Mouse (Mus musculus) fat pad, adult 2 months (tissue): Measurements from ENCODE around the gene Ccdc124.
"Not testable (repeated sequence)": the region's sequence is repeated elsewhere in the genome, so short reads cannot be mapped to it uniquely, and the experiment has no call there.

Experiments
- DNase-seq: peaks from one replicate; pipeline ENCODE4 v3.0.0-alpha.2; 2011; ENCODE audit warnings: low read depth, low spot score; ENCODE audit errors: extremely low read depth

Ccdc124 gene

DNA sequence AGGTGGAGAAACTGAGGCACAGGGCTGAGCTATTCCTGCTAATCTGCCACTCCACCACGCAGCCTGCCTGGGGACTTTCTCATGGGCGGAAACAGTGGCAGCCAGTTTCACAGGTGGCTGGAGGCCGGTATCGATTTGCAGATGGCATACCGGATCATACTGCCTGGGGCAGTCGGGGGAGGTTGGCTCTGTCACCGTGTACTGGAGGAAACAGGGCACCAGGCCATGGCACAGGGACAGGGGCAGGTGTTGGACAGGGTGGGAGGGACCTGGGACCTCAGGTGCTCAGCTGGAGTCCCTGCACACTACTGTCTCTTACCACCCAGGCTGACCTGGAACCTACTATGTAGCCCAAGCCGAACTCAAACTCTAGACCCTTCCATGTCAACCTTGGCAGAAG lies 47.9 kb downstream of the Ccdc124 start:
- DNase-seq = no peak

DNA sequence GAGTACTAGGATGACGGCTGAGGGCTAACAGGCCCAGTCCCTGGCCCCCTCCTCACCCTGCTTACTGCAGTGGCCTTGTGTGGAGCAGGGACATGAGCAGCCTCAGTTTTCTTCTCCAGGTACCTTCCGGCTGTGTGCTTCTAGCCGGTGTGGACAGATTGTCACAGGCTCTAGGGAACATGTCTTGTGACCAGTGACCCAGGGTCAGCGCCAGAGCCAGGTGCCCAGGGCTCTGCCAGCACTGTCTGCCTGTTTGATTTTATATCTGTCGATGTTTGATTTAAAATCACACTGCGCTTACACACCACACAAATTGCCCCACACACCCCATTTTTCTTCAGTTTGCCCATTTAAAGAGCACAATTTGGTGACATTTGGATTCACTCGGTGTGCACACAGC lies 49.9 kb downstream of the Ccdc124 start:
- DNase-seq = no peak

DNA sequence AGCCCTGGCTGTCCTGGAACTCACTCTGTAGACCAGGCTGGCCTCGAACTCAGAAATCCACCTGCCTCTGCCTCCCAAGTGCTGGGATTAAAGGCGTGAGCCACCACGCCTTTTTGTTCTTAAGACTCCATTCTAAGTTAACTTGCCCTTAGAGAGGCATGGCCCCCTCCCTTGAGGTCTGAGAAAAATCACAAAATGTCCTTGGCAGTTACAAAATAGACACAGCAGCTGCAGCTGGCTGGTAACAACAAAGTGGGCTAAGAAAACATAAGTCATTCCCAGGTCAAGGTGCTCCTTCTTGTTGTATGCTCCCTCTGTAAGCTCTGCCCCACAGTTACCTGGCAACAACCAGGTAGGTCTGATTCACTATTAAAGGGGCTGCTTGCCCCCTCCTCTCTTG lies 51.1 kb downstream of the Ccdc124 start:
- not testable (repeated sequence) for DNase-seq

DNA sequence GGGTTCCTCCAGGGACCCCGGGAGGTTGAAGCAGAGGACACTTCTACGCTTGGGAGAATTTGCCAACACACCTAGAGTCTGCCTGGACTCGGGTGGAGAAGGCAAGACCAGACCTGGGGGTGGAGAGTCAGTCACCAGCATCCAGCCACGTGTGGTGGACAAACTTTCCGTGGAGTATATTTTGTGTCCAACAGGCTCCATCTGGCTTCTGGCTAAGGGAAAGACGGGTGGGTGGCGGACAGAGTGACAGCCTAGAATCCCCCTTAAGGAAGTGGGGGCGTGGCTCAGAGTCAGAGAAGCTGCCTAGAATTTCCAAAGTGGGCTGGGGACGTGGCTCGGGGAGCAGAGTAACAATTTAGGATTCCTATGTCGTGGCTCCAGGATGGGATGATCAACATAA lies 51.7 kb downstream of the Ccdc124 start:
- DNase-seq = no peak

DNA sequence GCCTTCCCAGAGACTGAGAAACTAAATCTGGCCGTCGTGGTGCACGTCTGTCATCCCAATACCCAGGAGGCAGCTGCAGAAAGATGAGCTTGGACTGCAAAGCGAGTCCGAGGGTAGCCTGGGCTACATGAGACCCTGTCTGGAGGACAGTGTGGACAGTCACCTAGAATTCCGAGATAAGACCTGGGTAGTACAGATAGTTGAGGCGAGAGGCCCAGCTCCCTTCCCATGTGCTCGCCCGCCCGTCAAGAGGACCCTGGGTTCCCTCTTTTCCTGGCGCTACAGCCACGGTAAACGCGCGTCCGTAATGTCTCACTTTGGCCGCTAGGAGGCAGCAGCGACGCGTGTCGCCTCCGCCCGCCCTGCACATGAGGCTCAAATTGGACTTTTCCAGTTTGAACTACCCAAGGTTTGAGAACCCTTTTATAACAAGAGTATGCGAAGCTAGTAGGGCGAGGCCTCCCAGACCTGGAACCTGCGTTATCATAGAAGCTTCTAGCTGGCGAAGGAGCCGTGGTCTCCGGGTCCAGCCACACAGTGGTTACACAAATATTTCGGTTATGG lies 52.3 kb downstream of the Ccdc124 start:
- no peak for DNase-seq

DNA sequence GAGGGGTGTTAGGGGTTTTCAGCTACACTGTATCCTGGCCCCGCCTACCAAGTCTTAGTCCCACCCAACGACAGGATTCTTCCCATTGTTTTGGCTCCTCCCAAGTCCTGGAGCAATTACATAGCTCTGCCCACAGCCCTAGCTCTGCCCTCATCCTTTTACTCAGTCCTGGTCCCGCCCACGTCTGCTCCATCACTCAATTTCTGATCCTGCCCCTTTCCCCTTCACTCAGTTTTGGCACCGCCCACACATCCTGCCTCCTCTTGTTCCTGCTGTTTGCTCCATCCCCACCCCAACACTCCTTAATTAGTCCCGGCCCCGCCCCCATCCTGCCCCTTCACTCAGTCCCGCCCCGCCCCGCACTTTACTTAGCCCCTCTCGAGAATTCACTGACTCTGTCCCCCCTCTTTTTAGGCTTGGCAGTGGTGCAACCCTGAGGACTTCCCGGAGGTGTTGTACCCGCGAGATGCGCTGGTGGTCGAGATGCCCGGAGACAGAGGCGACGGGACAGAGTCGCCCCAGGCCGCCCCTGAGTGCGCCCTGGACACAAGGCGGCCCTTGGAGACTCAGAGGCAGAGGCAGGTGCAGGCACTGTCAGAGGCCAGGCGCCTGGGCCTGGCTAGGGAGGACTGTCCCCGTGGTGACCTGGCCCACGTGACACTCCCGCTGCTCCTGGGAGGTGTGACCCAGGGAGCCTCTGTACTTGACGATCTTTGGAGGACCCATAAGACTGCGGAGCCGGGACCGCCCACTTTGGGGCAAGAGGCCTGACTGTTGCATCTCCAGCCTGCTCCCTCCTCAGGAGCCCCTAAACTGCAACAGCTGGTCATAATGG lies 53.4 kb downstream of the Ccdc124 start:
- no peak for DNase-seq
